Mouse (Mus musculus) yolk sac, embryonic 10.5 days (tissue): ENCODE measurements around the gene Nop16.
A peak's percentile ranks its signal among the peaks of the same experiment; 100 is the strongest.

Experiments used
- DNase-seq: peaks from one replicate; pipeline ENCODE4 v3.0.0-alpha.2; 2017; ENCODE audit warnings: low spot score

Nop16 gene

GRCm38 (mm10) chr13:54596107-54596690 lies 6.3 kb upstream of the Nop16 start:
- no peak for DNase-seq

- DNase-seq: no peak
Observed at GRCm38 (mm10) chr13:54593617-54594016, 3.7 kb upstream of the Nop16 start.

GRCm38 (mm10) chr13:54591776-54592356 lies 2.0 kb upstream of the Nop16 start:
- DNase-seq: no peak

GRCm38 (mm10) chr13:54589414-54589995 lies 385 bp downstream of the Nop16 start:
- no peak for DNase-seq

GRCm38 (mm10) chr13:54585831-54586230 lies 4.1 kb downstream of the Nop16 start:
- no peak for DNase-seq

- peak; percentile 23 for DNase-seq
Observed at GRCm38 (mm10) chr13:54582860-54583259, 7.0 kb downstream of the Nop16 start.

GRCm38 (mm10) chr13:54582126-54582525 lies 7.8 kb downstream of the Nop16 start:
- no peak for DNase-seq

GRCm38 (mm10) chr13:54581385-54581784 lies 8.5 kb downstream of the Nop16 start:
- no peak for DNase-seq

GRCm38 (mm10) chr13:54577652-54578507 lies 12.0 kb downstream of the Nop16 start:
- DNase-seq: no peak

- DNase-seq: no peak
Observed at GRCm38 (mm10) chr13:54575489-54575888, 14.4 kb downstream of the Nop16 start.

GRCm38 (mm10) chr13:54574854-54575481 lies 14.9 kb downstream of the Nop16 start, which contains the start of gene Arl10:
TSS of gene Arl10 (plus strand) at chr13:54575015.
- peak; percentile 86 for DNase-seq

GRCm38 (mm10) chr13:54572621-54573020 lies 17.3 kb downstream of the Nop16 start:
- no peak for DNase-seq

- DNase-seq: no peak
Observed at GRCm38 (mm10) chr13:54571637-54572036, 18.3 kb downstream of the Nop16 start.

- DNase-seq: no peak
Observed at GRCm38 (mm10) chr13:54570736-54571135, 19.2 kb downstream of the Nop16 start.

GRCm38 (mm10) chr13:54569282-54569681 lies 20.6 kb downstream of the Nop16 start:
- DNase-seq: no peak

- DNase-seq: no peak
Observed at GRCm38 (mm10) chr13:54568380-54568779, 21.5 kb downstream of the Nop16 start.

- peak; percentile 64 for DNase-seq
Observed at GRCm38 (mm10) chr13:54565594-54566345, 24.1 kb downstream of the Nop16 start.

GRCm38 (mm10) chr13:54565201-54565581 lies 24.7 kb downstream of the Nop16 start, which contains the start of gene 4833439L19Rik:
TSS of gene 4833439L19Rik (minus strand) at chr13:54565435.
- DNase-seq: peak; percentile 90

- DNase-seq: peak; percentile 49
Observed at GRCm38 (mm10) chr13:54564232-54565200, 25.4 kb downstream of the Nop16 start.

- no peak for DNase-seq
Observed at GRCm38 (mm10) chr13:54562562-54562961, 27.3 kb downstream of the Nop16 start.
